Mouse (Mus musculus) liver (tissue): ENCODE results near the gene Skida1.
A peak's percentile ranks its signal among the peaks of the same experiment; 100 is the strongest.
"Not testable (repeated sequence)": the region's sequence is repeated elsewhere in the genome, so short reads cannot be mapped to it uniquely, and the experiment has no call there.

Experiments
- DNase-seq: peaks from one replicate; pipeline ENCODE4 v3.0.0-alpha.2; 2020; ENCODE audit warnings: mixed read lengths

The Skida1 gene

DNA sequence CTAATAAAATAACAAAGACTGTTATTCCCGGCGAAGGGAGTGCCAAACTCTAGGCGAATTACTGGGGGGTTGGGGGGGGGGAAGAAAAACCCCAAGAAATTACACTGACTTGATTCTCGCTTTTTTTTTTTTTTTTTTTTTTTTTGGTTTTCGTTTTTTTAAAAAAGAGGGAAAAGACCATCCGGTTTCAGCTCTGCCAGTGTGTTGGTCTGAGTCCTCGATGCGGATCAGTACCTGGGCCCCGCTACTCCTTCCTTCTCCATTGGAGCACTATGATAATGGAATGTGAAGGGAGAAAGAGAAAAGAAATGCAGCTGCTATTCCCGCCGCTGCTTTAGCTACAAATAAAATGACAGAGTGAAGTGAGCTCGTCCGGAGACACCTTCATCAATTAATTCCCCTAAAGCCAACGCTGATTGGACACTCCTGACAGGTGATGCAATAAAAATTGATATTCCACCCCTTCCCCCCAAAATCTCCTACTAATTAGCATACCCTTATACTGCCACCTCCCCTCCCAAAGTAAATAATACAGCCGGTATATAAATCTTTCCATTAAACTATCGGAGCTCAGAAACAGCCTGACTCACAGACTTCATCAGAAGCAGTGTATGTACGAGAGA lies at the start of gene Skida1:
Skida1 (minus strand) TSS at position 599 of the 623 bp plus-strand sequence.
- DNase-seq = no peak

DNA sequence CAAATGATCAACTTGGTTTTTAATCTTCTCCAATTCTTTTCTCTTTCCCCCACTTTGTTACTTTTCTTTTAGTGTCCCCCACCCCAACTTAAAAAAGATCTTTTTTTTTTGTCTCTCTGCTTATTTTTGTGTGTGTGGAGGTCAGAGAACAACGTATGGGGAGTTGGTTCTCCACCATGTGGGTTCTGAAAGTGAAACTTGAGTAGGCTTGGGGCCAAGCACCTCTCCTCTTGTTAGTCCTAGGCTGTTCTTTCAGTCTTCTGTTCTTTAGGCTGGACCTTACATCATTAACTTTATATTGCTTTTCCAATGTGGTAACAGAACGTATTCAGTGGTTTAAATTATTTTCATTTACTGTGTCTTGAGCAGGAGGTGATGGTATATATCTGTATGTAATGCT lies 47.0 kb upstream of the Skida1 start:
- no peak for DNase-seq

- no peak for DNase-seq
These were observed 45.5 kb upstream of the Skida1 start for GRCm38 (mm10) chr2:18094319-18094718.

DNA sequence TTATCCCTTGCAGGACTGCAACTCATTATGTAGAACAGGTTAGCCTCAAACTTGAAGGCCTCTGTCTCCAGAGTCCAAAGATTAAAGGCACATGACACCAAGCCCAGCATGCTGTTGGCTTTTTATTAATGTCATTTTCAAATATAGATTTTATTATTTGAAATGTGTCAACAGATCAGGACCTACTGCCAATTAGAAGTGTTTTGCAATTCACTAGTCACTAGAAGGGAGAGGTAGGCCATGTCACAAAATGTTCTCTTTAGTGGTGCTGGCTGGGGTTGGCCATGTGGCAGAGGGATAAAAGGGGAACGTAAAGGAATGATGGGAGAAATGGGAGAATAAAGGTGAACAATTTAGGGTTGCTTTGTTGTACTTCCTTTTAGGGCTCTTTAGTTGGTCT lies 45.0 kb upstream of the Skida1 start:
- DNase-seq = no peak

DNA sequence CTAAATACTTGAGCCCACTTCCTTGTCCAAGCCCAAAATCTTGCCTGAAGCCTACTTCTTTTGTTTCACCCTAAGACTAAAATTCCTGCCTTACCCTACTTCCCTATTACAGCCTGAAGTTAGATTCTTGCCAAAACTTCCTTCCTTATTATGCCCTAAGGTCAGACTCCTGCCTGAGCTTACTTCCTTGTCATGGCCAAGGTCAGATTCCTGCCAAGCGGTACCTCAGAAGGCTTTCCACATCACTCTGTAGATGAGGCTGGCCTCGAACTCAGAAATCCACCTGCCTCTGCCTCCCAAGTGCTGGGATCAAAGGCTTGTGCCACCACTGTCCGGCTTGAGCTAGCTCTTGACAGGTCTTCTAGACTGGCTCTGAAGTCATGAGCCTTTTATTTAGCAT lies 38.8 kb upstream of the Skida1 start:
- DNase-seq = not testable (repeated sequence)

DNA sequence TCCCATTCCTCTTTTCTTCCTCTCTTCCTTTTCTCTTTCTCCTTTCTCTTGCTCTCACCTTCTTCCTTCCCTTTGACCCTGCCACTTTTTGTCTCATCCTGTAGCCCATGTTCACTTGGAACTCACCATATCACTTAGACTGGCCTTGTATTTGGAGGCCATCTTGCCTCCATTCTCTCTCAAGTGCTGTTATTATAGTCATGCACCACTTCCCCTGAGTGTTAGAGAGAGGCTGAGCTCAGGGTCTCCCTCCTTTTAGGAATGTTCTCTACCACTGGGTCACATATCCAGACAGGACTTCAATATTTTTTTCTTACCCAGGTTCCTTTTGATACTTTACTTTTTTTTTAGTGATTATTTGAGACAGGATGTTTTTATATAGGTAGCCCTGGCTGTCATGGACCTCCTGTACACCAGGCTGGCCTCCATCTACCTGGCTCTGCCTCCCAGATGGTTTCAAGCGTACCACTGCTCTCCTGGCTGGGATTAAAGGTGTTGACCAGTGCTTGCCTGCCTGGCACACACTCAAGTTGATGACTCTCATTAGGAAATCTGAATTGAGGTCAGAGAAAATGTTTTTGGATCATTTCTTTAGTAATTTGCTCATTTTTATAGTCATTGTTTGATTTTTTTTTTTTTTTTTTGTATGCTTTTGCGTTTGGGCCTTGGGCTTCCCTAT lies 31.5 kb upstream of the Skida1 start:
- DNase-seq = no peak

DNA sequence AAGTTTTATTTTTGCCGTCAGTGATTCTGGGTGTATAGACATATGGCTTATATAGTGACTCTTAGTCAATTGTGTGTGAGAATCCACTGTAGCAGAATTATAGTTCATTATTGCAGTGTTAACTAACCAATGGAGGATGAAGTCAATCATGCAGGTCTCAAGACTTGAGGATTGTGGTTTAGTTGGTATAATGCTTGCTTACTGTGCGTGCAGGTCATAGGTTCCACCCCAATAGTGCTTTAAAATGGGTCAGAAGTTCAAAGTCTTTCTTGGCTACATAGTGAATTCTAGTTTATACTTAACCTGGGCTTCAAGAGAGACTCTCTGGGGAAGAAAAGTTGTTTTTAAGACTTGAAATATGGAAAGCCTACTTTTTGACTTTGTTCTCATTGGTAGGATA lies 23.1 kb upstream of the Skida1 start:
- DNase-seq = no peak

GRCm38 (mm10) chr2:18068071-18068796 lies 19.4 kb upstream of the Skida1 start:
- DNase-seq = no peak

DNA sequence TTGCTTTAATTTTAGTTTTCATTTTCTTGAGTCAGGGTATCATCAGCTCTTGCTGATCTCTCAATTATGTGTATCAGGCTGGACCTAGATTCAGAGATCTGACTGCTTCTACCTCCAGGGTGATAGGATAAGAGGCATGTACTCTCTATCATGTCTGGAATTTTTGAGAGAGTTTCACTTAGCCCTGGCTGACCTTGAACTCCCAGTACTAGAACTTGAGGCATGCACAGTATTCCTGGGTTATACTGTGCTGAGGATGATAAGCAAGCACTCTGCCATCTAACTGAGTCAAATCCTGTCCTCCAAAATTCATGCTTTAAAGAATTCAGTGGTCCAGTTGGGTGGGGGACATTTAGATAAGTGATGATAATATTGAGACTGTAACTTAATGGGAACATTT lies 17.6 kb upstream of the Skida1 start:
- DNase-seq = no peak

- no peak for DNase-seq
These were observed 16.8 kb upstream of the Skida1 start for GRCm38 (mm10) chr2:18065708-18066030.

DNA sequence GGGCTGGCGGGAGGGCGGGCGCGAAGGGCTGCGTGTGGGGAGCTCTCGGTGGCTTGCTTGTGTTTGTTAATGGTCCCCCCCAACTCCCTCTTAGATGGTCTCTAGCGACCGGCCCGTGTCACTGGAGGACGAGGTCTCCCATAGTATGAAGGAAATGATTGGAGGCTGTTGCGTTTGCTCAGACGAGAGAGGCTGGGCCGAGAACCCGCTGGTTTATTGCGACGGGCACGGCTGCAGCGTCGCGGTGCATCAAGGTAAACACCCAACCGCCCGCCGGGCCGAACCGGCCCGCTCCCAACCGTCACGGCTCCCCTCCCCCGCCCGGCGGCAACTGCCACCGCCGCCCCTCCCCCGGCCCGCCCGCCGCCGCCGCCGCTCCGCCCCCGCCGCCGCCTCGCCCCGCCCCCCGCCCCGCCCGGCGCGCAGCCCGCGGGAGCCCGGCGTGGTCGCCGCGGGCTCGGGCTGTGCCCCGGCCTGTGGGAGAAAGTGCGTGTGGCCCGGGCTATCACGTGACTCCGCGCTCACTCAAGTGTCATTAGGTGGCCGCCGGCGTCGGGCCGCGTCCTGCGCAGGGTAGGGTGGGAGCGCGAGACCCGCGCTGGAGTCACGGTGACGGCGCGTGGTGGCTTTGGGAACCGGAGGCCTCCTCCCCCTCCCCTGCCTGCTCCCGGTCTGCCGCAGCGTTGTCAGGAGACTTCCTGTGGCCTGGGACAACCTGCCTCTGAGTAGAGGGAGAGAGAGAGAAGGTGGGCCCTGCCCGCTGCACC lies 16.3 kb upstream of the Skida1 start:
- DNase-seq = peak; percentile 90

GRCm38 (mm10) chr2:18064356-18064858 lies 15.6 kb upstream of the Skida1 start:
- DNase-seq = peak; percentile 92

DNA sequence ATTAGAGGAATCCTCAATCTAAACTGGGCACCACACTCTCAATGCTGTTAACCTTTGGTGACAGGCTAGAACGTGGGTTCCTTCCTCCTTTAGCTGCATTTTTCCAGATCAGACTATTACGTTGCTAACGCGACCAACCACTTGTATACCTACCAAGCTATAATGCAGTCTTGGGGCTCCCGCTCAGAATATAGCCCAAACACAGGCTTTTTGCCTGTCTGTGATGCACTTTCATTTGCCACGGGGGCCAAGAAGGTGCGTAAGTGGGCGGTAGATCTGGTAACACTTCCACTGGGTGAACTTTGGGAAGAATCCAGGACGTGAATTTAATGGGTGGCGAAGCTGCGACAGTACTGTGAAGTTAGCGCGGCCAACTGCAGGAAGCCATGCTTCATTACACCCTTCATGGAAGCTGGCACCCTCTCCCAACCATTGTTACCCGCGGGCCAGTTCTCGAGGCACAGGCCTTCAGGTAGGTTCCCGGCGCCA lies 15.0 kb upstream of the Skida1 start:
- DNase-seq = peak; percentile 52

GRCm38 (mm10) chr2:18060396-18060795 lies 11.5 kb upstream of the Skida1 start:
- DNase-seq = no peak

GRCm38 (mm10) chr2:18059891-18060290 lies 11.0 kb upstream of the Skida1 start:
- no peak for DNase-seq

DNA sequence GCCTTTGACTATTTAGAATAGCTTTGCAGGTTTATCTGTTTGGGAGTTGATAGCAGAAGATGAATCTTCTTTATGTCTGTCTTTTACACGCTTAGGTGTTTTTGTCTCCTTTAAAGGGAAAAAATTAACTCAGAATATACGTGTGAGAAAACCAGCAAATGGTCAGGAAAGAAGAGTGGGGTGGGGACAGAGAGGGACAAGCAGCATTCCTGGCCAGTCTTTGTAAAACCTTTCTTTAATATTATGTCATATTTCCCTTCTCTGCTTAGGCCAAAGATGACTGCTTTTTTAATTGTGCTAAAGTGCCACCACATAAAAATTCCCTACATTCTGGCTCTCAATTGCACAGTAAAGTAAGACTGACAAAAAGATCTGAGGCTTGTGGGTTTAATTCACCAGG lies 10.2 kb upstream of the Skida1 start:
- no peak for DNase-seq

DNA sequence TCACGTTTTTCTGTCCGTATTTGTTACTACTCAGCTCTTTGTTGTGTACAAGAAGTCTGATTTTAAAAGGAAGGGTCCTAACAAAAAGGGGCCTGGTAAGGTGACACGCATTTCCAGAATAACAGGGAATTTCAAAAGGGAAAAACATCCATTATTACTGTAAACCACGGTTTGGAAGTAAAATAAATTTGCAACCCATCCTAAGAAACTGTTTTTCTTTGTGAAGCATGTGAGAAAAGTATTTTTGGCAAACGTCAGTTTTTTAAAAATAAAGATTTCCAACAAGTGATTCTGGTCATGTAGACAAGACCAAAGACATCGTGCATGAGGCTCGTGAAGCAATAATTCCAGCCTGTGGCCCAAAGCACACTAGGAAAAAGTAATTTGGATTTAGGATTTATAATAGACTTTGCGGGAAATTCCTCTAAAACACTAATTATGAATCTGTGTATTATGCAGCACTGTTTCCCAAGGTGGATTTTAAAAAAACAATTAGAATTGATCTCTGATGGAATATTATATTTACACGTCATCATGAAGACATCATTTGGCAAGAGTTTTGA lies 9.4 kb upstream of the Skida1 start:
- no peak for DNase-seq

GRCm38 (mm10) chr2:18057336-18058145 lies 8.7 kb upstream of the Skida1 start:
- DNase-seq = peak; percentile 78

DNA sequence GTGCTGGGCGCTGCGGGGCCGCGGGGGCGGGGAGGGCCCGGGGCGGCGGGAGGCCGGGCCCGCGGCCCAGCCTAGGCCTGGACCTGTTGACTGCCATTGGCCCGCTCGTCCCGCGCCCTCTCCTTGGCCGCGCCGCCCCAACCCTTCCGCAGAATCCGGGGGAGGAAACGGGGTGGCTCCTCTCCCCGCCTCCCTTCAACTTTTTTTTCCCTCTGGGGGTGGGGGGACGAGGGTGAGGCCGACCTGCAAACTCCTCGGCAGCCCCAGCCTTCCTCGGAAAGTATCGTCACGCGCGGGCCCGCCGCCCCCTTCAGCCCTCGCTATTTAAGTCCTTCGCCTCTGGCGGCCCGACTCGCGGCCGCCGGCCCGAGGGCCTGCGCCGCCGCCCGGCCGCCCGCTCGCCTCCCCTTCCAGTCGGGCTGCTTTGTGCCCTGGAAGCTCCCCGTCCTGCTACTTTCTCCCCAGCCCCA lies 8.0 kb upstream of the Skida1 start:
- no peak for DNase-seq

DNA sequence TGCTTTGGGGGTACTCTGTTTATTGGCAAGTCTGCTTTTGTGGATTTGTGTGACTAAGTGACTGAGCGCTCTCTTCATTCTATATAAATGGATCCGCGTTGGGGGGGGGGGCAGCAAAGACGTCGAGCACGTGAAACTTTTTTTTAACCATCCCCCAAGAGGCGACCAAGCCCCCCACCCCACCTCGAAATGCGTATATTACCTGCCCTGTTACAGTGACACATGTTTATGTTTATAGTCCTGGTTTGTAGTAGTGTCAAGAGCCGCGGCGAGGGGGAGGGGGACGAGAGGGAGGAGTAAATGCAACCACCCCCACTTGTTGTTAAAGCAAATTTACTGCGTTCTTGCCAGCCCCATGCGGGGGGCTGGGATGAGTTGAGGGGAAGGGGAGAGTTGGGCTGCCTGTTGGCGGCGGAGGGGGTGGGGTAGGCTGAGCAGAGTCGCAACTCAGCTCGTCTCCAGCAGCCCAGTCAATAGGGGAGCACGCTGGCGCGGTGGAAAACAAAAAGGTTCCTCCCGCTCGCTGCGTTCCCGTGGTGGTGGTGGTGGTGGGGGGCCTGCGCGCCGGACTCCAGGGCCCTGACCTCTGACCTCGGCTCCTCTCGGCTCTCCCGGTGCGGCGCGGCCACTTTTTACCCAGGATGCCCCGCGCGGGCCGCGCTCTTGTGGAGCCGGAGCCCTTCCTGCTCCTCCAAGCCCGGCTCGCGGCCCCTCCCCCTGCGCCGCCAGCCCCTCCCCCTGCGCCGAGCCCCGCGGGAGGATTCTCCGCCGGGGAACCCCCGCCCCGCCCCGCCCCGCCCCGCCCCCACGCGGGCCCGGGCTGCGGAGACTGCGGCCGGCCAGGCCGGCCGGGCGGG lies 7.3 kb upstream of the Skida1 start:
- peak; percentile 99 for DNase-seq
